Mouse (Mus musculus) MEL (cell line): ENCODE data around the gene Celf2. TPM values are rescaled to one million over a fixed set of nuclear protein-coding genes. Genes with fewer than 3 reads are reported as not detected.

Source experiments
- DNase-seq: peaks from one replicate; pipeline ENCODE4 v3.0.0; 2011; ENCODE audit warnings: low read depth, low spot score
- H3K27ac ChIP-seq: 2 replicates; pipeline ENCODE4 v1.5.1; 2012; ENCODE audit warnings: low read depth, mild to moderate bottlenecking, control low read depth, low read length, moderate library complexity; ENCODE audit not compliant: control insufficient read depth
- H3K27me3 ChIP-seq, 2 experiments: fragments of 150-350 bp in 1 of 2; sonication (generic) in 1 of 2; 2 replicates each; pipeline ENCODE4 v1.6.1; 2012; ENCODE audit warnings: low read length in 2 of 2, mild to moderate bottlenecking in 2 of 2, improper control_type of control experiment in 1 of 2, moderate library complexity in 1 of 2; ENCODE audit not compliant: insufficient read depth in 2 of 2, control insufficient read depth in 1 of 2
- H3K36me3 ChIP-seq, 2 experiments: 2 replicates each; pipeline ENCODE4 v1.6.1; 2012 to 2014; ENCODE audit warnings: low read length in 2 of 2, improper control_type of control experiment in 1 of 2, inconsistent platforms in 1 of 2, mild to moderate bottlenecking in 1 of 2; ENCODE audit not compliant: insufficient read depth in 2 of 2, control insufficient read depth in 1 of 2
- H3K4me1 ChIP-seq, 2 experiments: fragments of 150-350 bp in 1 of 2; sonication (generic) in 1 of 2; 2 replicates each; pipeline ENCODE4 v1.6.1; 2012; ENCODE audit warnings: low read length in 2 of 2, improper control_type of control experiment in 1 of 2, mild to moderate bottlenecking in 1 of 2; ENCODE audit not compliant: insufficient read depth in 2 of 2, control insufficient read depth in 1 of 2
- H3K4me3 ChIP-seq, 2 experiments: fragments of 150-350 bp in 1 of 2; sonication (generic) in 1 of 2; 2 replicates each; pipeline ENCODE4 v1.5.1; 2012; ENCODE audit warnings: low read depth in 2 of 2, low read length in 2 of 2, mild to moderate bottlenecking in 2 of 2, moderate library complexity in 2 of 2, control low read depth in 1 of 2, improper control_type of control experiment in 1 of 2; ENCODE audit not compliant: control insufficient read depth in 1 of 2, insufficient read depth in 1 of 2
- H3K79me2 ChIP-seq: 2 replicates; pipeline ENCODE4 v1.6.1; 2012; ENCODE audit warnings: mild to moderate bottlenecking, low read length, moderate library complexity; ENCODE audit not compliant: control insufficient read depth, poor library complexity, insufficient read depth
- H3K9ac ChIP-seq: 2 replicates; pipeline ENCODE4 v1.6.1; 2012; ENCODE audit warnings: low read depth, mild to moderate bottlenecking, control low read depth, low read length, moderate library complexity; ENCODE audit not compliant: control insufficient read depth, poor library complexity, severe bottlenecking
- H3K9me3 ChIP-seq: fragments of 150-350 bp; sonication (generic); replicated peaks from 2 replicates; pipeline ENCODE4 v1.6.1; 2012; ENCODE audit warnings: mild to moderate bottlenecking, low read length, improper control_type of control experiment, moderate library complexity; ENCODE audit not compliant: insufficient read depth
- BHLHE40 ChIP-seq: IDR thresholded peaks from 2 replicates; pipeline ENCODE4 v1.6.1; 2012; ENCODE audit warnings: low read depth, mild to moderate bottlenecking, inconsistent platforms, low read length, improper control_type of control experiment, borderline replicate concordance
- CHD2 ChIP-seq: IDR thresholded peaks from 2 replicates; pipeline ENCODE4 v1.6.1; 2011; ENCODE audit warnings: low read length, improper control_type of control experiment
- ETS1 ChIP-seq: IDR thresholded peaks from 2 replicates; pipeline ENCODE4 v1.6.1; 2012; ENCODE audit warnings: low read depth, mild to moderate bottlenecking, inconsistent platforms, low read length, improper control_type of control experiment, moderate library complexity
- HCFC1 ChIP-seq: IDR thresholded peaks from 2 replicates; pipeline ENCODE4 v1.6.1; 2012; ENCODE audit warnings: low read depth, mild to moderate bottlenecking, inconsistent platforms, low read length, improper control_type of control experiment, moderate library complexity
- KAT2A ChIP-seq: conservative IDR thresholded peaks from 2 replicates; pipeline ENCODE4 v1.6.1; 2012; ENCODE audit warnings: low read depth, low read length, improper control_type of control experiment, inconsistent platforms
- MAX ChIP-seq: IDR thresholded peaks from 2 replicates; pipeline ENCODE4 v1.6.1; 2011; ENCODE audit warnings: low read length, improper control_type of control experiment
- MEF2A ChIP-seq: IDR thresholded peaks from 2 replicates; pipeline ENCODE4 v1.6.1; 2014; ENCODE audit warnings: low read depth, mild to moderate bottlenecking, inconsistent platforms, low read length, improper control_type of control experiment; ENCODE audit not compliant: poor library complexity, insufficient replicate concordance, severe bottlenecking; ENCODE audit errors: extremely low read depth
- MYB ChIP-seq: IDR thresholded peaks from 2 replicates; pipeline ENCODE4 v1.6.1; 2011; ENCODE audit warnings: mild to moderate bottlenecking, low read depth, low read length, improper control_type of control experiment
- NRF1 ChIP-seq: IDR thresholded peaks from 2 replicates; pipeline ENCODE4 v1.6.1; 2014; ENCODE audit warnings: low read depth, mild to moderate bottlenecking, inconsistent platforms, low read length, improper control_type of control experiment, moderate library complexity; ENCODE audit not compliant: poor library complexity, insufficient read depth, severe bottlenecking
- RCOR1 ChIP-seq: IDR thresholded peaks from 2 replicates; pipeline ENCODE4 v1.6.1; 2012; ENCODE audit warnings: low read depth, mild to moderate bottlenecking, inconsistent platforms, low read length, improper control_type of control experiment
- SMC3 ChIP-seq: IDR thresholded peaks from 2 replicates; pipeline ENCODE4 v1.6.1; 2011; ENCODE audit warnings: low read depth, low read length, improper control_type of control experiment
- TBP ChIP-seq: IDR thresholded peaks from 2 replicates; pipeline ENCODE4 v1.8.0; 2011; ENCODE audit warnings: low read depth, low read length, improper control_type of control experiment
- TCF12 ChIP-seq: IDR thresholded peaks from 2 replicates; pipeline ENCODE4 v1.6.1; 2014; ENCODE audit warnings: low read depth, mild to moderate bottlenecking, inconsistent platforms, low read length, improper control_type of control experiment, moderate library complexity
- UBTF ChIP-seq: IDR thresholded peaks from 2 replicates; pipeline ENCODE4 v1.6.1; 2012; ENCODE audit warnings: low read depth, mild to moderate bottlenecking, inconsistent platforms, low read length, improper control_type of control experiment, moderate library complexity, borderline replicate concordance; ENCODE audit not compliant: insufficient read depth
- USF1 ChIP-seq: IDR thresholded peaks from 2 replicates; pipeline ENCODE4 v1.6.1; 2014; ENCODE audit warnings: low read depth, mild to moderate bottlenecking, inconsistent platforms, low read length, improper control_type of control experiment, moderate library complexity
- USF2 ChIP-seq, 2 experiments: IDR thresholded peaks; 2 replicates each; pipeline ENCODE4 v1.6.1; 2011 to 2012; ENCODE audit warnings: improper control_type of control experiment in 2 of 2, low read length in 2 of 2, borderline replicate concordance in 1 of 2, inconsistent platforms in 1 of 2, low read depth in 1 of 2, mild to moderate bottlenecking in 1 of 2; ENCODE audit not compliant: insufficient read depth in 1 of 2
- ZKSCAN1 ChIP-seq: IDR thresholded peaks from 2 replicates; pipeline ENCODE4 v1.6.1; 2012; ENCODE audit warnings: low read depth, mild to moderate bottlenecking, inconsistent platforms, low read length, improper control_type of control experiment, moderate library complexity
- ZNF384 ChIP-seq: IDR thresholded peaks from 2 replicates; pipeline ENCODE4 v1.6.1; 2012; ENCODE audit warnings: low read depth, mild to moderate bottlenecking, inconsistent platforms, low read length, improper control_type of control experiment
- polyA plus RNA-seq, 2 experiments: library from polyadenylated mRNA; stranded (reverse) in 1 of 2; unstranded in 1 of 2; fragments of >175 nt in 1 of 2; fragments of >200 nt in 1 of 2; gene quantifications; 2 replicates each; pipeline versions ENCODE4 v1.2.1 to v1.2.4; 2012; ENCODE audit warnings: low replicate concordance in 2 of 2, low read depth in 1 of 2; ENCODE audit not compliant: insufficient read length in 2 of 2, insufficient read depth in 1 of 2, missing spikeins in 1 of 2
- total RNA-seq: library from RNA; depleted of rRNA; stranded (reverse); fragments of 300-350 nt; gene quantifications from 2 replicates; pipeline ENCODE4 v1.2.3, GENCODE M21; 2012

Gene Celf2
- total and polyA plus RNA-seq, 3 experiments = 8.9 to 16.7 TPM; not detected in 1

DNA sequence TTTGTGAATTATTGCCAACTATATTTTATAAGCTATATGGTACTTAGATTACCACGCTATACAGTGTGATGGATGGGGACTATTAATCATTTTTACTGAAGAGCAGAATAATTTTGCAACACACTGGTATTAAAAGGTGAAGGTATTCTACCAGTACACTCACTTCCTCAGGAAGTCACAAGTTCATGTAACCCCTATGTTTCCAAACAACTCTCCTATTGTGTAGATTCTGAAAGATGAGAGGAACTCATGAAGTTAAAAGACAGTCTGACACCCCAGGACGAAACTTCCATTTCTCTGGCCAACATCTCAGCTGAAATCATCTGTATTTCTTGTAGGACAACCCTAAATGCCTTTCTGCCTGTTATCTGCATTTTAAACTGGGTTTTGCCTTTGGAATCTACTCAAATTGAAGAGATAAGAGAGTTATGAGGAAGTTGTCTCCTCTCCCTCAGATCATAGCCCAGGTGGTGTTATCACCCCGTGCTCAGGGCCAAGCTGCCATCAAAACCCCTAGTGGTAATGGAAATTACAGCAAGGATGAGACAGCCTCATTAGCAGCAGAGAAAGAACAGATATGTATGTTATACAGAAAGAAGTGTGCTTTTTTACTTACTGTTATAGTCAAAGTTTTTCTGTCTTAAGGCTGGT is 722.7 kb downstream of the Celf2 start (continued):
- no peak for TF ChIP-seq USF2 (IDR thresholded peaks at IDR 0.05; ENCODE audit: borderline replicate concordance in 1 of 2, insufficient read depth in 1 of 2, low read depth in 1 of 2, low read length in 2 of 2)
- TF ChIP-seq BHLHE40 = peak; percentile 39; the same call in 1 of the 2 replicates
- TF ChIP-seq HCFC1 = no peak; the same call in 1 of the 2 replicates
- 0 out of 2 replicates have a peak, but pooled peaks have one; percentile 18 for TF ChIP-seq MYB
- peak; percentile 89 for TF ChIP-seq RCOR1

- no peaks in the 10 kb centered on the region for H3K4me1 ChIP-seq
- no peak for DNase-seq
- TF ChIP-seq CHD2 = no peak
- no peak for TF ChIP-seq USF1
- TF ChIP-seq RCOR1 = no peak
- TF ChIP-seq MEF2A = no peak
- TF ChIP-seq UBTF = no peak
- no peak for TF ChIP-seq NRF1
- TF ChIP-seq SMC3 = no peak
- TF ChIP-seq TBP = no peak
- TF ChIP-seq MYB = no peak
- no peak for TF ChIP-seq USF2 (IDR thresholded peaks at IDR 0.05; ENCODE audit: borderline replicate concordance in 1 of 2, insufficient read depth in 1 of 2, low read depth in 1 of 2, low read length in 2 of 2)
- TF ChIP-seq HCFC1 = no peak
- no peak for TF ChIP-seq ETS1
- no peak for TF ChIP-seq ZKSCAN1
- TF ChIP-seq ZNF384 = no peak
- TF ChIP-seq KAT2A = no peak
- TF ChIP-seq TCF12 = no peak
- no peak for TF ChIP-seq MAX
- H3K79me2 ChIP-seq = no peaks in the 10 kb centered on the region
- no peak overlapping the region for H3K27ac ChIP-seq
- H3K27me3 ChIP-seq = no peaks in the 10 kb centered on the region
- no peak overlapping the region for H3K9ac ChIP-seq
- no peak overlapping the region for H3K4me3 ChIP-seq
- no peaks in the 10 kb centered on the region for H3K36me3 ChIP-seq
- no peaks in the 10 kb centered on the region for H3K9me3 ChIP-seq
Measured at GRCm38 (mm10) chr2:6770214-6770613, 739.1 kb downstream of the Celf2 start.
